Mouse (Mus musculus): Measurements from ENCODE around the gene Zp3. TPM values are rescaled to one million over a fixed set of nuclear protein-coding genes. Genes with fewer than 3 reads are reported as not detected.

Gene Zp3
- total RNA-seq, 2 experiments from 2014 or later: 0.20 TPM; not detected in 1

DNA sequence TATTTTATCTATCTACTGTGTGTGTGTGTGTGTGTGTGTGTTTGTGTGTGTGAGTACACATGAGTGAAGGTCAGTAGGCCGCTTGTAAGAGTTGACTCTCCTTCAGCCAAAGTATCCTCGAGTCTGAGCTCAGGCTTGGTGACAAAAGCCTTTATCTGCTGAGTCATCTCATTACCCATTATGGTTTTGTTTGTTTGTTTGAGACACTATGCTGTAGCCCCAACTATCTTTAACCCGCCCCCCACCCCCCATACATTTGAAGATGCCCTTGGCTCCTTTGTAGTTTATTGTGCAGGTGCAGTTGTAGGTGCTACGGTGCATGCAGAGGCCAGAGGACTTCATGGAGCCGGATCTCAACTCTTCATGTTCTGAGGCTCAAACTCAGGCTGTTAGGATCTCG lies 21.3 kb downstream of the Zp3 start:
- no peak for ATAC-seq (ENCODE audit: poor library complexity, severe bottlenecking)

DNA sequence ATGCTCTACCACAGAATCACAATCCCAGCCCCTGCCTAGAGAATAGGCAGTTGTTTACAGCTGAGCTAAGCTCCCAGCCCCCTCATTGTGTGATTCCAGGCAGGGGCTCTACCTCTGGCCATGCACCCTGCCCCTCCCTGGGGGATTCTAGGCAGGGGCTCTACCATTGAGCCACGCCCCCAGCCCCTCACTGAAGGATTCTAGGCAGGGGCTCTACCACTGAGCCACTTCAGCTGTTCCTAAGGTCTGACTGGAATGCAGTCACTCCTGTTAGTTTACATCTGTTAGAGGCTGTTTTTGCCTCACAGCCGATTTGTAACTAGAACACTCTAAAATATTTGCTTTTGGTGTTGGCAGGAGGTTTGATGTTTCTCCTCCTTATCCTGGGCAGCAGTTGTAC lies 22.4 kb downstream of the Zp3 start:
- ATAC-seq (ENCODE audit: poor library complexity, severe bottlenecking): no peak

DNA sequence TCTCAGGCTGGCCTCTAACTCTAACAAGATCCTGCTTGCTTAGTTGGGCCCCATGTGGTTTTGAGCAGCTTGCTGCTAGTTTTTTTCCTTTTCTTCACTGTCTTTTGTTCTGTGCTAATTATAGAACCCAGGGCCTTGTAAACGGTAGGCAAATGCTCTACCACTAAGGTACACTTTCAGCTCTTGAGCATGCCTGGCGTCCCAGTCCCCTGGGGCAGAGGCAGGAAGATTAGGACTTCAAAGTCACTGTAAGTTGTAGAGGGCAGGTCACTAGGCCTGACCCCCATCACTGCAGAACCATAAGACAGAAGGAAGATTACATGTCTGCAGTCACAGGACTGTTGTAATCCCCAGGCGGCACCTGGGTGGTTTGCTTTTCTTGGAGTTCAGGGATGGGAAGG lies 22.9 kb downstream of the Zp3 start:
- ATAC-seq (ENCODE audit: poor library complexity, severe bottlenecking): no peak

DNA sequence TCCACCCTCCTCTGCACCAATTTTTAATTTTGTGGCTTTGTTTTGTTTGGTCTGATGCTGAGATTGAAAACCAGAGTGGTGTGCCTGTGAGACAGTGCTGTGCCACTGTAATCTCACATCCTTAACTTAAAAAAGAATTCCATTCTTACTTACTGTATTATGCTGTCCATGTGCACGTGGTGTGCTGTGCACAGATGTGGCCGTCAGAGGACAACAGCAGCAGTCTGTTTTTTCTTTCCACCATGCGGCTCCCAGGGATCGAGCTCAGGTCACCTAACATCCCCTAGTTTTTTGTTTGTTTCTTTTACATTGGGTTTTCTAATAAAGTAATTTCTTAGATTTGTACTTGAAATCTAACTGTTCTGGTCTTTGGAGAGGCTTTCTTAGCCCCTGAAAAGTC lies 24.6 kb downstream of the Zp3 start:
- ATAC-seq (ENCODE audit: poor library complexity, severe bottlenecking): no peak

DNA sequence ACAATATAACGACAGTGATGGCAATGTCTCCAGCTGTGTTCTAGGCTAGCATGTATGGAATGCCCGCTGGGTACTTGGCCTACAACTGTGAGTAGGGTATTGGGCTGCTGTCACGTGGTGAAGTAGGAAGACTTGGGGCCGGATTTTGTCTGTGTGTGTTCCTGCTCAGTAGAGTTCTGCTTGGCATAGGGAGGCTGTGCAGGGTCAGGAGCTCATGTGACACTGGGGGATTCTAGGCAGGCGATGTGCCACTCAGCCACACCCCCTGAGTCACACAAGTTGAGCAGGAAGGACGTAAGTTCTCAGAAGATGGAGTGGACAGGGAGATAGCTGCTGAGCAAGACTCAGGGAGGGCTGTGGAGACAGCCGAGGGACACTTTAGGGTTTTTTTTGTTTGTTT lies 27.8 kb downstream of the Zp3 start:
- ATAC-seq (ENCODE audit: poor library complexity, severe bottlenecking): no peak

DNA sequence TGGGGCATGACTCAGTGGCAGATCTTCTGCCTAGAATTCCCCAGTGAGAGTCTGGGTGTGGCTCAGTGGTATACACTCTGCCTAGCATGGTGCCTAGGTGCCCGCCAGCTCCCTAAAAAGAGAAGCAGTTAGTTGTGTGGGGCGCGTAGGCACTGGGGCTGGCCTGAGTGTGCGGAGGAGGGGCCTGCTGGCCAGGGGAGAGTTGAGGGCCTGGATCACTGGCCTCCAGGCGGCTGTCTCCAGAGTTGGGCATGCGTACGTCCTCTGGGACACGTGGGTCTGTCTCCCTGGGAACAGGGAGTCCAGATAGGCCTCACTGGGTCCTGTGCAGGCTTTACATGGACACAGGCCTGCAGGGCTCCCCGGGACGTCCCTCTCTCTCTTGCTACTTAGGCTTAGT lies 35.0 kb downstream of the Zp3 start:
- peak; percentile 59 for ATAC-seq (ENCODE audit: poor library complexity, severe bottlenecking)

DNA sequence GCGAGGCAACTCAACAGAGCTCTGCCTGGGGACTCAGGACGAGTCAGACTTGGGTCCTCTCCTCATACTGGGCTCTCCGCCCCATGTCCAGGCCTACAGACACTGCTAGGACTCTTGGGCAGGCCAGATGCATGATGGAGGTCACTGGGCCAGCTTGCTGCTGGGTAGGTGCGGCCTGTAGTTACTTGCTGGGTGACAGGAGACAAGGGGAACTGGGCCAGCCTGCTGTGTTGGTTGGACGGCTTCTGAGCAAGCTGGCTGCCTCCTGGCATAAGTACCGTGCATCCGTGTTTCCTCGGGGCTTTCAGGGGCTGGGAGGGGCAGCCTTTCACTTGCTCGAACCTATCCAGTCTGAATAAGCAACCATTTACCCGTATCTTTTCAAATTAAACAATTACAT lies 35.7 kb downstream of the Zp3 start:
- ATAC-seq (ENCODE audit: poor library complexity, severe bottlenecking): no peak

DNA sequence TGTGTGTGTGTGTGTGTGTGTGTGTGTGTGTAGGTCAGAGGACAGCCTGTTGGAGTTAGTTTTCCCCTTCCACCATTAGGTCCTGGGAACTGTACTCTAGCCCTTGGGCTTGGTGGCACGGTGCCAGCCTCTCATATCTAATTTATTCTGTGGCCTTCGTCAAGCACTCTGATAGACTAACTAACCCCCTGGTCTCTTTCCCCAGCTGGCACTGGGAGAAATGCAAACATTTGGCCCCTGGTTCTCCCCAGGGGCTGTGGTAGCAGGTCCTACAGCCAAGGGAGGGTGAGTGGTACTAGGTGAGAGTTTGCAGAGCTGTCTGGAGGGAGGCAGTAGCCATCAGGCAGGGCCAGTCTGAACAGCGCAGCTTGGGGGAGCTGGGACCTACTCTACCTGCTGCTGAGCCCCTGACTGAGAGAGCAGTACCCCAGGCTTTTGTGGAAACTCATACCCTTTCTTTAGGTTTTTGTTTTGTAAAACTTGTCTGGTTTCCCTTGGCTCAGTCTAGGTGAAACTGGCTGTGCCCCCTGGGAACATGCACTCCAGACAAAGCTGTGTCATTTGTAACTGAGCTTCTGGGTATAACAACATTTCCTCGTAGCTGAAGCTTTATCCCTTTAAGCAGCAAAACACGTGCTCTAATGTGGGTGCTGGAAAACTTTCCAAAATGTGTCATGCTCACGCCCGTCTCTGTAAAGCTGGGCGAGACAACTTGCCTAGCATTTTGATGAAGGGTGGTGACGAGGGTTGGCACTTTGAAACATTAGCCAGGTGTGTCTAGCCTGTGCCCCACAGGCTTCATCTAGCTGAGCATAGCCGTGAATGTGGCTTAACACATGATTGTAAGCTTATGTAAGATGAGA lies 36.3 kb downstream of the Zp3 start:
- no peak for ATAC-seq (ENCODE audit: poor library complexity, severe bottlenecking)

DNA sequence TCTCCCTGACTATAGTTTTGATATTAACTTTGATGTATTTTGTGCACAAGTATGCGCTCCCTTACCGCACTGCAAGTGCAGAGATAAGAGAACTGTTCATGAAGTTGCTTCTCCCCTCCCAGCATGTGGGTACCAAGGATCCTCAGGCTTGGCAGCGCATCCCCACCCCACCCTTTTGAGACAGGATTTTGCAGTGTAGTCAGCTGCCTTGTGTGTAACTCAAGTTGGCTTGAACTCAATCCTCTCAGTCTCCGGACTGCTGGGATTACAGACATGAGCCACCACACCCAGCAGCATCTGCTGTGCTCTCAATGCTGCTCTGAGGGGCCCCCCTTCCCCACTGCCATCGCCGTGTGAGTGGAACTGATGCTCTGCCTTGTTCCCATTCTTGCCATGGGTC lies 37.4 kb downstream of the Zp3 start:
- no peak for ATAC-seq (ENCODE audit: poor library complexity, severe bottlenecking)

DNA sequence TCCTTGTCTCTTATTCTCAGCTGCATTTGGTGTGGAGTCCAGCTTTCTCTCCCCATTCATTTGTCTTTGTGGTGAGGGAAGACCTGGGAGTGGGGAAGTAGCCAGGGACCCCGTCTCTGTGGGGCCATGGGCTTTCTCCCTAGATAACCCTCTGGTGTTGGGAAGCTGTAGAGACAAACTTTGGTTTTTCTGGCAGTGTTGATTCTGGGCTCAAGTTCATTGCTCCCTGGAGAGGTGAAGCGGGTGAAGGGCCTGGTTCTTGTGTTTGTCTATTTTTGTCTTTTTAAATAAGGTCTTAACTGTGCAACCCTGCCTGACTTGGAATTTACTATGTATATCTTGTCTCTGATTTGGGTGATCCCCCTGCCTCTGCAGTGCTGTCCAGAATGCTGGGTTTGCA lies 38.8 kb downstream of the Zp3 start:
- no peak for ATAC-seq (ENCODE audit: poor library complexity, severe bottlenecking)

DNA sequence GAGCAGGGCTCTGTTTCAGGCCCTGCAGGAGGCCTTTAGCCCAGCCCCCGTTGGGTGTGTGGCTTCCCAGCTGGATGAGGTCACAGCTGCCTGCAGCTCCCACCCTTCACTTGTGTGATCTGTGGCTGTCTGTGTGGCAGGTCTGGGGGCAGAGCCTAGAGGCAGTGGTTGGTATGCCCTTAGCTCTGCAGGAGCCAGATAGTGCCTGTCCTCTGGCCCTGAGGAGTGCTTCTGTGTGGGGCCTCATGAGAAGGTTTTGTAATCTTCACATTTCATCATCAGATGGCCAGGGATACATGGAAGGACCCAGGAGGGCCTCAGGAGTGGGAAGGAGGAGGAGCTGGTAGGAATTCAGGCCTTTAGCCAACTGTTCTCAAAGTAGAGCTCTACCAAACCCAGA lies 40.0 kb downstream of the Zp3 start:
- ATAC-seq (ENCODE audit: poor library complexity, severe bottlenecking): no peak

DNA sequence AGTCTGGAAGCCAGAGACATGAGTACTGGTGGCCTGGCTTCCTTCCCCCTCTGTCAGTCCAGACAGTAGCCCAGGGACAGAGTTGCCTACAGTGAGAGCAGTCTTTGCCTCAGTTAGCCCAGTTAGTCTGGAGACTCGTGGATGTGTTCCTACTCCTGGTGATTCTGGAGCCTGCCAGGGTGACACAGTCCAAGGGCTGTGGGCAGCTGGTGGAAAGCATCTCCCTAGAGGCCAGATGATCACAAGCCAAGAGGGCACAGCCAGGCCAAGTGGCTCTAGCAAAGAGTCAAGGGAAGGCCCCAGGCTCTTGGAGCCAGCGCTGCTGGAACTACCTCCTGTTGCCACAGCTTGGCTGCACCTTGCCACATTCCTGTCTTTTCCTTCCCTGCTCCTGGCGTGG lies 45.8 kb downstream of the Zp3 start:
- no peak for ATAC-seq (ENCODE audit: poor library complexity, severe bottlenecking)

DNA sequence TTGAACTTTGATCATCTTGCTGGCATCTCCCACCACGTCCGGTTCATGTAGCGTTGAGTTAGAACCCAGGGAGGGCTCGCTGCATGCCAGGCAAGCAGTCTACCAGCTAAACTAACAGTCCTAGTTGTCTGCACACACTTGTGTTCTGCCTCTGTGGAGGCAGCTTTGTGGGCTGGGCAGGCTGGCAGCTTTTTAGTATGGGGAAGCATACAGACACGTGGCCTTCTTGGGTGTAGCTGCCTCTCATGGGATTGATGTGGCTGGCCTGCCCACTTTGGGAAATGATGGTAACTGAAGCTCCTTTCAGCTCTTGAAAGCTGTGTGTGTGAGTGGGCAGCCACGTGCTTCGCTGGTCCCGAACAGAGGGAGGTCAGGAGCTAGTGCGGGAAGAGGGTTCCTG lies 47.0 kb downstream of the Zp3 start:
- no peak for ATAC-seq (ENCODE audit: poor library complexity, severe bottlenecking)

DNA sequence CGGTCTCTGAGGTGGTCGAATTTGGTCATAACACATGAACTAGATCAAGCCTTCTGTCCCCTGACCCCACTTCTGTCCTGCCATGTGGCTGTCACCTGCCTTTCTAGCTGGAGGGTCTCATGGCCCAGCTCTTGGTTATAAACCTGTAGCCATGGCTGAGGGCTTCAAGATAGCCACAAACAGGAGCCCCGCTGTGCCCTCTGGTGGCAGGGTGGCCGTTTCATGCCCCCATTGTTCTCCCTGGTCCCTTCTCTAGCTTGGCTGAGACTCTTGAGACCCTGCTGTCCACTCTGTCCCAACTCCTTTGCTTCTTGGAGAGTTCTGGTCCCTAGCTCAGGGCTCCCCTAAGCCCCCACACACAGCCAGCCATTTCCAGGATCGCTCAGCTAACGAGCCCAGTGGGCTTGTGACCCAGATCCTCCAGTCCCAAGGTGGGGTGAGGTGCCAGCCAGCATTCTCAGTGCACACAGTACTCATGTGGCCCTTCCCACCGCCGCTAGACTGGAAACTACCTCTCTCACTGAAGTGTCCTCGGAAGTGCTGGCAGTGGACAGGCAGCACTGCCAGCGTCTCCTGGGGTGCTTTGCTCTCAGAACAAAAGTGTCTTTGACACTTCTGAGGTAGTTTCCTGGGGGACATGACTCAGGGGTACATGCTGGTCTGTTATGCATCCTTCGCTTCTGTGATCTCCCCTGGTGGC lies 47.9 kb downstream of the Zp3 start:
- no peak for ATAC-seq (ENCODE audit: poor library complexity, severe bottlenecking)

DNA sequence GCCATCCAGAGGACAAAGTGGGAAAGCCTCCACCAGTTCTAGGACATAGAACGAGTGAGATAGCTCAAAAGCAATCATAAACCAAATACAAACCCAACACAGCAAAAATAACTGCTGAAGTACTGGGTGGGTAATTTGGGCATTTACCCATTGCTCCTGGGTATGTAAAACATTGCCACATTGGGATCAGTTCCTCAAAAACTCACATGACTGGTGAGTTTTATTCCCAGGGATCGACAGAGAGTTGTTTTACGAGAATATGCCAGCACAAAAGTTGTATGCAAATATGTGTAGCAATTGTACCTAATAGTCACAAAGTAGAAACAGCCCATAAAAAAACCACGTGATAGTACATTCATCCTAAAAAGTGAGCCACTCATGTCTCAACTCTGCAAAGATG lies 55.0 kb downstream of the Zp3 start:
- peak; percentile 63 for ATAC-seq (ENCODE audit: poor library complexity, severe bottlenecking)

DNA sequence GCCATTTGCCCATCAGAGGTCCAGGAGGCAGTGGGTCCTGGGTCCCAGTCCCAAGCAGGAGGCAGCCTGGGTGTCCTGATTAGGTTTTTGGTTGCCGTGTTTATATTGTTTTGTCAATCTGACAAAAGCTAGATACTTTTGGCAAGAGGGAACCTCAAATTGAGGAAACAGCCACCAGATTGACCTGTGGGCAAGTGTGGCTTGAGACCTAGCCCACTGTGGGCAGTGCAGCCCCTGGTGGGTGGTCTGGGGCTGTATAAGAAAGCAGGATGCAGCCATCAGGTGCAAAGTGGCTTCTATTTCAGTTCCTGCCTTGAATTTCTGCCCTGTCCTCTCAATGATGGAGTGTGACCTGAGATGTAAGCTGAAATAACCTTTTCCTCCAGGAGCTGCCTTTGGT lies 55.4 kb downstream of the Zp3 start:
- peak; percentile 58 for ATAC-seq (ENCODE audit: poor library complexity, severe bottlenecking)

DNA sequence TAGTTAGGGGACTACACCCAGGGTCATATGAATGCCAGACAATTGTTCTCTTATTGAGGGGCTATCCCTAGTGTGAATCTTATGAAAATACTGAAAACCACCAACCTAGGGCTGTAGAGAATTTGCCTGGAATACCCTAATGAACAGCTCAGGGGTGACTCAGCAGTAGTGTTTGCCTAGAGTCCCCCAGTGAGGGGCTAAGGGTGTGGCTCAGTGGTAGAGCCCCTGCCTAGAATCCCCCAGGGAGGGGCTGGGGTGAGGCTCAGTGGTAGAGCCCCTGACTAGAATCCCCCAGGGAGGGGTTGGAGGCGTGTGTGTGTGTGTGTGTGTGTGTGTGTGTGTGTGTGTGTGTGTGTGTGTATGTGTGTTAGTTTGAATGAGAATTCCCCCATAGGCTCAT lies 56.8 kb downstream of the Zp3 start:
- no peak for ATAC-seq (ENCODE audit: poor library complexity, severe bottlenecking)

Other genes with a start within 250 kb of the Zp3 start
- 18.1 and 20.9 TPM in 2 replicates for gene Tmem120a, start 235.7 kb upstream of the Zp3 start, total RNA-seq (2015)
- 15.1 and 19.1 TPM in 2 replicates for gene Tmem120a, start 235.7 kb upstream of the Zp3 start, total RNA-seq (2017)
- 0.25 TPM in 1 of 2 replicates, not detected in the other for gene Styxl1, start 201.7 kb upstream of the Zp3 start, total RNA-seq (2015)
- 0.18 TPM in 1 of 2 replicates, not detected in the other for gene Styxl1, start 201.7 kb upstream of the Zp3 start, total RNA-seq (2017)
- 240 and 251 TPM in 2 replicates for gene Mdh2, start 201.6 kb upstream of the Zp3 start, total RNA-seq (2015)
- 111 and 129 TPM in 2 replicates for gene Mdh2, start 201.6 kb upstream of the Zp3 start, total RNA-seq (2017)
- gene Srrm3, start 173.2 kb upstream of the Zp3 start, total RNA-seq (2015): not detected in 2 replicates
- not detected in 2 replicates for gene Srrm3, start 173.2 kb upstream of the Zp3 start, total RNA-seq (2017)
- gene Hspb1, start 92.2 kb upstream of the Zp3 start, total RNA-seq (2015): not detected in 2 replicates
- gene Hspb1, start 92.2 kb upstream of the Zp3 start, total RNA-seq (2017): not detected in 2 replicates
- 124 and 141 TPM in 2 replicates for gene Ywhag, start 45.5 kb upstream of the Zp3 start, total RNA-seq (2015)
- 72.4 and 88.1 TPM in 2 replicates for gene Ywhag, start 45.5 kb upstream of the Zp3 start, total RNA-seq (2017)
- 17.1 and 19.9 TPM in 2 replicates for gene Ssc4d, start 5.6 kb upstream of the Zp3 start, total RNA-seq (2015)
- 6.0 and 7.4 TPM in 2 replicates for gene Ssc4d, start 5.6 kb upstream of the Zp3 start, total RNA-seq (2017)
- 26.3 and 30.3 TPM in 2 replicates for gene Dtx2, start 14.7 kb downstream of the Zp3 start, total RNA-seq (2015)
- gene Dtx2, start 14.7 kb downstream of the Zp3 start, total RNA-seq (2017): 10.9 and 12.4 TPM in 2 replicates
- gene Upk3b, start 58.4 kb downstream of the Zp3 start, total RNA-seq (2015): not detected in 2 replicates
- gene Upk3b, start 58.4 kb downstream of the Zp3 start, total RNA-seq (2017): not detected in 2 replicates
- gene Upk3bl, start 74.4 kb downstream of the Zp3 start, total RNA-seq (2015): not detected in 2 replicates
- not detected in 2 replicates for gene Upk3bl, start 74.4 kb downstream of the Zp3 start, total RNA-seq (2017)
- gene Rasa4, start 103.8 kb downstream of the Zp3 start, total RNA-seq (2015): 36.2 and 40.9 TPM in 2 replicates
- gene Rasa4, start 103.8 kb downstream of the Zp3 start, total RNA-seq (2017): 26.0 and 33.8 TPM in 2 replicates
- gene Polr2j, start 136.5 kb downstream of the Zp3 start, total RNA-seq (2015): 94.7 and 103 TPM in 2 replicates
- 105 and 117 TPM in 2 replicates for gene Polr2j, start 136.5 kb downstream of the Zp3 start, total RNA-seq (2017)
- gene Lrwd1, start 156.0 kb downstream of the Zp3 start, total RNA-seq (2015): 12.3 and 16.0 TPM in 2 replicates
- gene Lrwd1, start 156.0 kb downstream of the Zp3 start, total RNA-seq (2017): 40.9 and 58.5 TPM in 2 replicates
- 14.0 and 19.8 TPM in 2 replicates for gene Alkbh4, start 156.0 kb downstream of the Zp3 start, total RNA-seq (2015)
- 11.2 and 15.2 TPM in 2 replicates for gene Alkbh4, start 156.0 kb downstream of the Zp3 start, total RNA-seq (2017)
- gene Orai2, start 190.6 kb downstream of the Zp3 start, total RNA-seq (2015): 26.1 and 26.5 TPM in 2 replicates
- gene Orai2, start 190.6 kb downstream of the Zp3 start, total RNA-seq (2017): 42.8 and 48.1 TPM in 2 replicates
- gene Prkrip1, start 218.9 kb downstream of the Zp3 start, total RNA-seq (2015): 8.7 and 15.7 TPM in 2 replicates
- 46.0 and 50.7 TPM in 2 replicates for gene Prkrip1, start 218.9 kb downstream of the Zp3 start, total RNA-seq (2017)